Mouse (Mus musculus) layer of hippocampus, adult 9-11 months (tissue): ENCODE measurements around the gene Csnk1d.

Source experiments
- DNase-seq: peaks from one replicate; pipeline ENCODE4 v3.0.0; 2022

Csnk1d gene

GRCm38 (mm10) chr11:120951731-120952730, 39.1 kb downstream of the Csnk1d start:
- DNase-seq: no peak

DNA sequence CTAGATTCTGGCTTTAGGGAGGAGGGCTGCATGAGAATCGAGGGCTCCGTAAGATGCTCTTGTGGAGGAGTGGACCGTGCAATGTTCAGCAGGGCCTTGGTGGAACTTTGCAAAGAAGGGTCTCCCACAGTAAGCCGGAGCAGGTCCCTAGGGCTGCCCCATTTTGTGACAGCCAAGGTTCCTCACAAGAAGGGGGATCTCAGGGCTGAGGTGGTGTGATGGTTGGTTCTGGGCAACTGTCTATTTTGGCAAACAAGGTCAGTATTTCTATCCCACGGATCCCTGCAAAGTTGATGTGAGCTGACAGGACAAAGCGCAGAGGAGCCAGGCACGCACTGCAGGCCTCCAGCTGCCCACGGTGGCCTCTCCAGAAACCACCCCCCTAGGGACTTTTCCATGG, 39.9 kb downstream of the Csnk1d start:
- no peak for DNase-seq

DNA sequence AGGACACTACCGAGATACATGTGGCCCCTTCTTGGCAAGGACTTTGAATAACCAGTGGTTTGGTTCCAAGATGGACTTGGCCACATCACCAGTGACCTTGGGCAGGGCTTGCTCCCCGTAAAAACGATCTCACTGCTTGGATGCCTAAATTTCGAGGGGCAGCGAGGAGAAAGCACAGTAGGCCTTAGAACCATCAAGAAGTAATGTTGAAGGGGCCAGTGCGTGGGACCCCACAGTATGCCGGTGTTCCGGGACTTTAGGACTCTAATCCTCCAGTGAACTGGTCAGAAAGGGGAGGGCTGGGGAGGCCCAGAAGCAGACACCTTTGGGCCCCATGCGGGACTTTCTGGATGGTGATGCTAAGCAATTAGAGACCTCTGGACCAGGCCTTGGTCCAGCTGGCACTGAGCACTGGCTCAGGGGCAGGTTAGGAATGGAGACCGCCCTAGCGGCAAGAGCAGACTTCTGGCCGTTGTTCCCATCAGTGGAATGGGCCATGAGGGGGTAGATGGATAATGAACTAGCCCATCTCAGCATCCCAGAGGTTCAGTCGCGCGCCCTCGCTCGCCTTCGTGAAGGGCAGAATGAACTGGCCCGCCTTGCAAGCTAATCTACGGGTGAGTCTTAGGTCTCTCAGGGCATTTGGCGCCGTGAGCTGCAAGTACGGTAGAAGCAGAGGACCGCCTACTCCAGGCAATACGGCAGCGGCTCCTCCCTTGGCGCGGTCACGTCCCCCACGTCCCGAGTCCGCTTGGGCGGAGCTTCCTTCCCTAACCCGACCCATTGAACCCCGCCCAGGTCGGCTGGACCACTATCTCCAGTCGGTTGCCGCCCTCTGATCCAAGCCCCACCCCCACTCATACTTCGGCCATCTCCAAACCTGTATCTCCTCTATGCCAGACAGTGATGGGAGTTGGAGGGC, 40.6 kb downstream of the Csnk1d start:
- DNase-seq: peak; percentile 91

GRCm38 (mm10) chr11:120949863-120950262, 41.3 kb downstream of the Csnk1d start:
- DNase-seq: no peak

- DNase-seq: no peak
These were observed 42.0 kb downstream of the Csnk1d start for GRCm38 (mm10) chr11:120948861-120949851.

- DNase-seq: no peak
These were observed 42.8 kb downstream of the Csnk1d start, which contains the start of gene Slc16a3 for GRCm38 (mm10) chr11:120948328-120948727. Slc16a3 (plus strand) TSS chr11:120948480.

DNA sequence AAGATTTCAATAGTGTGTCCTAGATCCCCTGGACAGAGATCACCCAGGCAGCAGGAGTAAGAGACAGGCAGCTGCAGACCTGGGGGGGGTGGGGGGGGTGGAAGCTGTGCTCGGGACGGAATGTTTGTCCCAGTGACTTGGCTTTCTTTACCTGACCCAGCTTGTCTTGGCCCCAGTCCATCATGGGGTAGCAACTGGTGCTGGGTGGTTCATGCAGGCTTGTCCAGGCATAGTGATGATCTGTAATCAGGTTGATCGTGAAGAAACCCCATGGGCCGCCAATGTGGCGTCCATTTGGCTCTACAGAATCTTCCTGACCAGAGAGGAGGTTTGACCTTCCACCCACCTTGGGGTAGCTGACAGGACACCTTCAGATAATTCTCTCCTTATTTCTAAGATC, 45.2 kb downstream of the Csnk1d start:
- no peak for DNase-seq

- DNase-seq: no peak
These were observed 45.9 kb downstream of the Csnk1d start for GRCm38 (mm10) chr11:120945266-120945665.

GRCm38 (mm10) chr11:120940959-120941358, 50.2 kb downstream of the Csnk1d start:
- no peak for DNase-seq

DNA sequence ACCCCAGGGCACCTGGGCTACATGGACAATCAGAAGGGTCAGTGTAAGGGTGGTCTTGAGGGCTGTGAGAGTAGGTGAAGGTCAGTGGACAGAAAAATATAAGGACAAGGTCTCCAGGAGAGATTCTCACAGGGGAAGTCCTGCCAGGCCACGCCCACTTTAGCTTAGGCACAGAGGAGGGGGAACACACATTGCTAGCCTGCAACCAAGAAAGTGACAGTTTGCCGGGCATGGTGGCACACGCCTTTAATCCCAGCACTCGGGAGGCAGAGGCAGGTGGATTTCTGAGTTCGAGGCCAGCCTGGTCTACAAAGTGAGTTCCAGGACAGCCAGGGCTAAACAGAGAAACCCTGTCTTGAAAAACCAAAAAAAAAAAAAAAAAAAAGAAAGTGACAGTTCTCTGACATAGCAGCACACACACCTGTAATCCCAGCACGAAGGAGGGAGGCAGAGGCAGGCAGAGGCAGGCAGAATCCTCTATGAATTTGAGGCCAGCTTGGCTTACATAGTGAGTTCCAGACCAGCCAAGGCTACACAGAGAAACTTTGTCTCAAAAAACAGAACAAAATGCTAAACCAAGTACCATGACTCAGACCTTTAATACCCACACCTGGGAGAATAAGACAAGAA, 51.3 kb downstream of the Csnk1d start:
- DNase-seq: no peak

- DNase-seq: no peak
These were observed 52.3 kb downstream of the Csnk1d start for GRCm38 (mm10) chr11:120938795-120939194.

DNA sequence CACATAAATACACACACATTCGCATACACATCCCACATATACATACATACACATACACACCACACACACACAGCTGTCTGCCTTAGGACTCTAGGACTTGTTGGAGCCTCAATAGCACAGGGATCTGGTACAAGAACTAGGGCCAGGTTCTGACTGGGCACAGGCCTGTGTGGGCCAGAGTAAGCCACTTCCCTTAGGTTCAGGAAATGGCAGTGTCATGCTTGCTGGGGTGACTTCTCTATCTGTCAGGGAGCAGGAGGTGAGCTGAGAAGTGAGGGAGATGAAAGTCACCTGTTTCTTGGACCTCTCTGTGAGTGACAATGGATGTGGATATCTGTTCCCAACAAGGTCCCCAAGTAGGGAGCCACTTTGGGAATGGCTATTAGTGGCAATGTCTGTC, 53.2 kb downstream of the Csnk1d start:
- DNase-seq: no peak

- DNase-seq: peak; percentile 89
These were observed 58.3 kb downstream of the Csnk1d start, which contains the start of gene Ccdc57 for GRCm38 (mm10) chr11:120932564-120933398. Ccdc57 (minus strand) TSS chr11:120932872.

DNA sequence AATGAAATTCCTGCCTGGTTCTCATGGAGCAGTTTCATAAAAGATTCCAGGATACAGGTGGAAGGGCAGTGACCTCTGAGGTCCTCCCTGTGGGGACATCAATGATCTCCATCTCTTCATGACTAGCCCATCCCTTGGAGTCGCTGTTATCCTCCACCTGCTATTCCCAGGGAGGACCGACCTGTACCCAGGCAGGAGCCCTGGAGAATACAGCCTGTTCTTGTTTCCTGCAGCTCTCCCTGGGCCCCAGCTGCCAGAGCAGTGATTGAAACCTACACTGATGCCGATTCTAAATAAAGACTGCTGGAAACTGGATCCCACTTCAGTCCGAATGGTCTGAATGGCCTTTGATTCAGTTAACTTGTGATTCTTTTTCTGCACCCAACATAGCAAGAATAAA, 59.7 kb downstream of the Csnk1d start:
- DNase-seq: no peak

GRCm38 (mm10) chr11:120928468-120928867, 62.7 kb downstream of the Csnk1d start:
- DNase-seq: no peak

DNA sequence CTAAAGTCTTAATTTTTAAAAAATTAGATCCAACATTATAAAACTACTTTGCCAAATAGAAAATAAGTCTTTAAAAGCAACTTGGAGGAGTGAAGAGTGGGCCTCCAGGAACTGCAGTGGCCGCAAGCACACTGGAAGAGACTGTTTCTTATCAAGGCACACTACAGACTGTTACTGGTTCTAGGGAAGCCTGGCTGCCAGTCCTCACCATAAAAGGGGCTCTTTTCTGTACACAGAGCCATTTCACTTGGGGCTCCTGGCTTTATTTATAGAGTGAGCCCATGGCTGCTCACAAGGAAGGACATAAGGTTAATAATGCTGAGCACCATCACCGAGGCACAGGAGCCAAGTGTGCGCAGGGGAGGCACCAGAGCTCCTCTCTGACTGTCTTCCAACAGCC, 68.6 kb downstream of the Csnk1d start:
- DNase-seq: no peak

- DNase-seq: no peak
These were observed 73.4 kb downstream of the Csnk1d start for GRCm38 (mm10) chr11:120917756-120918155.

GRCm38 (mm10) chr11:120916477-120916876, 74.7 kb downstream of the Csnk1d start:
- DNase-seq: peak; percentile 24

- DNase-seq: no peak
These were observed 77.3 kb downstream of the Csnk1d start for GRCm38 (mm10) chr11:120913796-120914195.
